Mouse (Mus musculus): Measurements from ENCODE around the gene Gdpgp1. TPM values are rescaled to one million over a fixed set of nuclear protein-coding genes. Genes with fewer than 3 reads are reported as not detected.

Gdpgp1 gene
- polyA plus RNA-seq, 1 experiment, result 0.91 TPM

GRCm38 (mm10) chr7:80207314-80207731 is 25.3 kb upstream of the Gdpgp1 start:
- TF ChIP-seq REST (IDR thresholded peaks at IDR 0.05; ENCODE audit: insufficient read depth, insufficient read length), result no peak
- no peak for TF ChIP-seq POLR2AphosphoS2 (IDR thresholded peaks at IDR 0.05; ENCODE audit: insufficient read length, low read depth)
- no peak for TF ChIP-seq MYOG (IDR thresholded peaks at IDR 0.05; ENCODE audit: control insufficient read depth in 1 of 3, insufficient read depth in 1 of 3, insufficient read length in 2 of 3, low read depth in 2 of 3)
- no peak for TF ChIP-seq TCF12 (IDR thresholded peaks at IDR 0.05; ENCODE audit: insufficient read depth, poor library complexity, severe bottlenecking)
- no peak overlapping the region for H3ac ChIP-seq (ENCODE audit: control insufficient read depth, insufficient read length)
- H3K27me3 ChIP-seq (ENCODE audit: control insufficient read depth, insufficient read depth, insufficient read length), result no peaks in the 10 kb centered on the region
- H3K4me3 ChIP-seq, result no peak overlapping the region
- no peaks in the 10 kb centered on the region for H3K36me3 ChIP-seq (ENCODE audit: control insufficient read depth, insufficient read depth)
- H3K4me2 ChIP-seq (ENCODE audit: low read depth), result peak overlapping the region; percentile 59
- H3K79me2 ChIP-seq (ENCODE audit: control insufficient read depth, insufficient read depth), result peaks cover 88% of the 10 kb centered on the region

GRCm38 (mm10) chr7:80208026-80208642 is 24.5 kb upstream of the Gdpgp1 start:
- no peak for TF ChIP-seq POLR2A (IDR thresholded peaks at IDR 0.05; ENCODE audit: insufficient read length, low read depth)
- TF ChIP-seq TCF12 (IDR thresholded peaks at IDR 0.05; ENCODE audit: insufficient read depth, poor library complexity, severe bottlenecking), result no peak
- TF ChIP-seq E2F4 (IDR thresholded peaks at IDR 0.05; ENCODE audit: insufficient read depth), result no peak
- TF ChIP-seq SRF (IDR thresholded peaks at IDR 0.05; ENCODE audit: control insufficient read depth, insufficient read length, low read depth), result no peak
- TF ChIP-seq CEBPB (IDR thresholded peaks at IDR 0.05; ENCODE audit: insufficient read depth, poor library complexity, severe bottlenecking), result no peak
- TF ChIP-seq MYOG (IDR thresholded peaks at IDR 0.05; ENCODE audit: control insufficient read depth in 1 of 3, insufficient read depth in 1 of 3, insufficient read length in 2 of 3, low read depth in 2 of 3), result no peak
- no peak for TF ChIP-seq MYOD1 (IDR thresholded peaks at IDR 0.05; ENCODE audit: control insufficient read depth in 1 of 3, insufficient read length in 2 of 3, low read depth in 2 of 3)
- no peak for TF ChIP-seq USF1 (IDR thresholded peaks at IDR 0.05; ENCODE audit: low read depth)
- TF ChIP-seq REST (IDR thresholded peaks at IDR 0.05; ENCODE audit: insufficient read depth, insufficient read length), result no peak
- no peak for TF ChIP-seq TCF3 (IDR thresholded peaks at IDR 0.05; ENCODE audit: insufficient read length, low read depth)
- no peak for TF ChIP-seq POLR2AphosphoS2 (IDR thresholded peaks at IDR 0.05; ENCODE audit: insufficient read length, low read depth)
- Histone ChIP-seq H3K79me2 (ENCODE audit: control insufficient read depth, insufficient read depth) (peaks cover 80% of the 10 kb centered on the region), H3K36me3 (ENCODE audit: control insufficient read depth, insufficient read depth) (no peaks in the 10 kb centered on the region), H3K4me3 (no peak overlapping the region), H3K4me2 (ENCODE audit: low read depth) (no peak overlapping the region), H3ac (ENCODE audit: control insufficient read depth, insufficient read length) (no peak overlapping the region), H3K27me3 (ENCODE audit: control insufficient read depth, insufficient read depth, insufficient read length) (no peaks in the 10 kb centered on the region)

- Histone ChIP-seq H3K27me3 (ENCODE audit: control insufficient read depth, insufficient read depth, insufficient read length) (no peaks in the 10 kb centered on the region), H3K4me3 (no peak overlapping the region), H3K79me2 (ENCODE audit: control insufficient read depth, insufficient read depth) (peaks cover 72% of the 10 kb centered on the region), H3ac (ENCODE audit: control insufficient read depth, insufficient read length) (no peak overlapping the region), H3K4me2 (ENCODE audit: low read depth) (peak overlapping the region; percentile 24), H3K36me3 (ENCODE audit: control insufficient read depth, insufficient read depth) (no peaks in the 10 kb centered on the region)
- no peak for TF ChIP-seq MYOG (IDR thresholded peaks at IDR 0.05; ENCODE audit: control insufficient read depth in 1 of 3, insufficient read depth in 1 of 3, insufficient read length in 2 of 3, low read depth in 2 of 3)
- TF ChIP-seq POLR2AphosphoS2 (IDR thresholded peaks at IDR 0.05; ENCODE audit: insufficient read length, low read depth), result no peak
- no peak for TF ChIP-seq POLR2A (IDR thresholded peaks at IDR 0.05; ENCODE audit: insufficient read length, low read depth)
- TF ChIP-seq TCF12 (IDR thresholded peaks at IDR 0.05; ENCODE audit: insufficient read depth, poor library complexity, severe bottlenecking), result no peak
- no peak for TF ChIP-seq MYOD1 (IDR thresholded peaks at IDR 0.05; ENCODE audit: control insufficient read depth in 1 of 3, insufficient read length in 2 of 3, low read depth in 2 of 3)
- no peak for TF ChIP-seq E2F4 (IDR thresholded peaks at IDR 0.05; ENCODE audit: insufficient read depth)
- no peak for TF ChIP-seq TCF3 (IDR thresholded peaks at IDR 0.05; ENCODE audit: insufficient read length, low read depth)
- no peak for TF ChIP-seq CEBPB (IDR thresholded peaks at IDR 0.05; ENCODE audit: insufficient read depth, poor library complexity, severe bottlenecking)
- no peak for TF ChIP-seq REST (IDR thresholded peaks at IDR 0.05; ENCODE audit: insufficient read depth, insufficient read length)
- no peak for TF ChIP-seq SRF (IDR thresholded peaks at IDR 0.05; ENCODE audit: control insufficient read depth, insufficient read length, low read depth)
- no peak for TF ChIP-seq MAX (IDR thresholded peaks at IDR 0.05; ENCODE audit: low read depth)
- no peak for TF ChIP-seq USF1 (IDR thresholded peaks at IDR 0.05; ENCODE audit: low read depth)
Measured at GRCm38 (mm10) chr7:80208738-80209430, 23.8 kb upstream of the Gdpgp1 start.

GRCm38 (mm10) chr7:80209669-80210068 is 23.0 kb upstream of the Gdpgp1 start:
- Histone ChIP-seq H3K4me2 (ENCODE audit: low read depth) (no peak overlapping the region), H3K27me3 (ENCODE audit: control insufficient read depth, insufficient read depth, insufficient read length) (no peaks in the 10 kb centered on the region), H3K36me3 (ENCODE audit: control insufficient read depth, insufficient read depth) (no peaks in the 10 kb centered on the region), H3K79me2 (ENCODE audit: control insufficient read depth, insufficient read depth) (peaks cover 64% of the 10 kb centered on the region), H3K4me3 (no peak overlapping the region), H3ac (ENCODE audit: control insufficient read depth, insufficient read length) (no peak overlapping the region)
- no peak for TF ChIP-seq TCF3 (IDR thresholded peaks at IDR 0.05; ENCODE audit: insufficient read length, low read depth)
- TF ChIP-seq MYOG (IDR thresholded peaks at IDR 0.05; ENCODE audit: control insufficient read depth in 1 of 3, insufficient read depth in 1 of 3, insufficient read length in 2 of 3, low read depth in 2 of 3), result no peak
- TF ChIP-seq POLR2A (IDR thresholded peaks at IDR 0.05; ENCODE audit: insufficient read length, low read depth), result no peak
- TF ChIP-seq POLR2AphosphoS2 (IDR thresholded peaks at IDR 0.05; ENCODE audit: insufficient read length, low read depth), result no peak
- TF ChIP-seq CEBPB (IDR thresholded peaks at IDR 0.05; ENCODE audit: insufficient read depth, poor library complexity, severe bottlenecking), result no peak
- TF ChIP-seq USF1 (IDR thresholded peaks at IDR 0.05; ENCODE audit: low read depth), result no peak
- no peak for TF ChIP-seq REST (IDR thresholded peaks at IDR 0.05; ENCODE audit: insufficient read depth, insufficient read length)
- no peak for TF ChIP-seq MYOD1 (IDR thresholded peaks at IDR 0.05; ENCODE audit: control insufficient read depth in 1 of 3, insufficient read length in 2 of 3, low read depth in 2 of 3)
- no peak for TF ChIP-seq MAX (IDR thresholded peaks at IDR 0.05; ENCODE audit: low read depth)
- TF ChIP-seq E2F4 (IDR thresholded peaks at IDR 0.05; ENCODE audit: insufficient read depth), result no peak
- no peak for TF ChIP-seq SRF (IDR thresholded peaks at IDR 0.05; ENCODE audit: control insufficient read depth, insufficient read length, low read depth)
- TF ChIP-seq TCF12 (IDR thresholded peaks at IDR 0.05; ENCODE audit: insufficient read depth, poor library complexity, severe bottlenecking), result no peak
